Mouse (Mus musculus) heart, postnatal 0 days (tissue): Measurements from ENCODE around the gene Gpd2. TPM values are rescaled to one million over a fixed set of nuclear protein-coding genes. Genes with fewer than 3 reads are reported as not detected.

Experiments
- ATAC-seq: fragments of 200-750 bp; cut with Nextera tagmentation; 2 replicates; pipeline ENCODE4 v1.8.0; 2017; ENCODE audit warnings: low read depth, moderate number of reproducible peaks, moderate library complexity; ENCODE audit not compliant: insufficient read depth
- DNase-seq: peaks from one replicate; pipeline ENCODE4 v3.0.0-alpha.2; 2016; ENCODE audit warnings: low spot score
- H3K27ac ChIP-seq: fragments of 300-500 bp; sonication (generic); 2 replicates; pipeline ENCODE4 v1.5.1; 2014; ENCODE audit warnings: low read depth, mild to moderate bottlenecking
- H3K27me3 ChIP-seq: fragments of 300-500 bp; sonication (generic); 2 replicates; pipeline ENCODE4 v1.6.1; 2014; ENCODE audit warnings: low read length, mixed read lengths; ENCODE audit not compliant: control insufficient read depth, insufficient read depth
- H3K36me3 ChIP-seq: fragments of 300-500 bp; sonication (generic); replicated peaks from 2 replicates; pipeline ENCODE4 v1.6.1; 2014; ENCODE audit warnings: low read length, mixed read lengths; ENCODE audit not compliant: control insufficient read depth, insufficient read depth
- H3K4me1 ChIP-seq: fragments of 300-500 bp; sonication (generic); 2 replicates; pipeline ENCODE4 v1.6.1; 2014; ENCODE audit warnings: antibody characterized with exemption; ENCODE audit not compliant: control insufficient read depth, insufficient read depth
- H3K4me2 ChIP-seq: fragments of 300-500 bp; sonication (generic); 2 replicates; pipeline ENCODE4 v1.6.1; 2014; ENCODE audit warnings: low read depth, mild to moderate bottlenecking, low read length, moderate library complexity
- H3K4me3 ChIP-seq: fragments of 300-500 bp; sonication (generic); 2 replicates; pipeline ENCODE4 v1.5.1; 2014; ENCODE audit warnings: low read depth, low read length
- H3K9ac ChIP-seq: fragments of 300-500 bp; sonication (generic); replicated peaks from 2 replicates; pipeline ENCODE4 v1.6.1; 2014; ENCODE audit warnings: low read depth, low read length, mixed read lengths
- H3K9me3 ChIP-seq: fragments of 300-500 bp; sonication (generic); replicated peaks from 2 replicates; pipeline ENCODE4 v1.6.1; 2016; ENCODE audit warnings: low read length; ENCODE audit not compliant: control insufficient read depth
- CTCF ChIP-seq: IDR thresholded peaks from 2 replicates; pipeline ENCODE4 v1.5.1; 2016; ENCODE audit warnings: antibody characterized with exemption, control low read depth, low read depth
- EP300 ChIP-seq: IDR thresholded peaks from 2 replicates; pipeline ENCODE4 v1.6.1; 2016; ENCODE audit warnings: antibody characterized with exemption, low read depth
- WGBS: fragments of 180-500 bp; shearing (Covaris S2); extraction: QIAGEN DNeasy Blood & Tissue Kit; methylation state at CpG from one replicate; pipeline ENCODE4 v1.1.7; 2014; 5-methylcytosine and 5-hydroxymethylcytosine counted together
- polyA plus RNA-seq: library from polyadenylated mRNA; unstranded; fragments of >200 nt; fragmentation: Nextera tagmentation; extraction: Ambion mirVana; gene quantifications from 2 replicates; pipeline ENCODE4 v1.2.1, GENCODE M21; 2015
- total RNA-seq: library from RNA; depleted of rRNA; stranded (reverse); fragments of >200 nt; gene quantifications from 2 replicates; pipeline ENCODE4 v1.2.3, GENCODE M21; 2014; ENCODE audit warnings: low replicate concordance

The Gpd2 gene
- total and polyA plus RNA-seq, 2 experiments from 2014 or later, result 9.0 to 10.6 TPM

DNA sequence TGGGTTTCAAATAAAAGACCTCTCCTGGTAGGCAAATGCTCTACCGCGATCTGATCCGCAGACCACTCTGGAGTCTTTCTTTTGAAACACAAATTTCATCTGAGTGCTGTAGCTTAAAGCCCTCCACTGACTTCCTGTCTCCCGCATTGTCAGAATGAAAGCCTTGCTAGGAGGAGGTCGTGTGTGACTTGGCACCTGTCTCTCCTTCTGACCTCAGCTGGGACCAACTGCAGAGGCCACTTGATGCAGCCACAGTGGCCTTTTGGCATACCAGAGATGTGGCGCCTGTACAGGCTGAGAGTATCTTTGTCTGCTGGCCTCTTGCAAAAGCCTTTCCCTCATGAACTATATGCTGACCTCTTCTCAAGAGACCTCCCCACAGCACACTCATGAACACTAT lies 19.0 kb downstream of the Gpd2 start:
- TF ChIP-seq EP300 (no peak), CTCF (no peak)
- peak; percentile 6 for DNase-seq
- Histone ChIP-seq H3K27ac (no peak overlapping the region), H3K4me3 (no peak overlapping the region), H3K4me1 (peaks cover 5% of the 10 kb centered on the region; the same call in 1 of the 2 replicates), H3K36me3 (no peaks in the 10 kb centered on the region), H3K27me3 (no peaks in the 10 kb centered on the region), H3K4me2 (no peak overlapping the region), H3K9ac (no peak overlapping the region), H3K9me3 (no peaks in the 10 kb centered on the region)
- 35% methylated on average over 6 of the region's 6 CpGs for WGBS
- ATAC-seq, result no peak

DNA sequence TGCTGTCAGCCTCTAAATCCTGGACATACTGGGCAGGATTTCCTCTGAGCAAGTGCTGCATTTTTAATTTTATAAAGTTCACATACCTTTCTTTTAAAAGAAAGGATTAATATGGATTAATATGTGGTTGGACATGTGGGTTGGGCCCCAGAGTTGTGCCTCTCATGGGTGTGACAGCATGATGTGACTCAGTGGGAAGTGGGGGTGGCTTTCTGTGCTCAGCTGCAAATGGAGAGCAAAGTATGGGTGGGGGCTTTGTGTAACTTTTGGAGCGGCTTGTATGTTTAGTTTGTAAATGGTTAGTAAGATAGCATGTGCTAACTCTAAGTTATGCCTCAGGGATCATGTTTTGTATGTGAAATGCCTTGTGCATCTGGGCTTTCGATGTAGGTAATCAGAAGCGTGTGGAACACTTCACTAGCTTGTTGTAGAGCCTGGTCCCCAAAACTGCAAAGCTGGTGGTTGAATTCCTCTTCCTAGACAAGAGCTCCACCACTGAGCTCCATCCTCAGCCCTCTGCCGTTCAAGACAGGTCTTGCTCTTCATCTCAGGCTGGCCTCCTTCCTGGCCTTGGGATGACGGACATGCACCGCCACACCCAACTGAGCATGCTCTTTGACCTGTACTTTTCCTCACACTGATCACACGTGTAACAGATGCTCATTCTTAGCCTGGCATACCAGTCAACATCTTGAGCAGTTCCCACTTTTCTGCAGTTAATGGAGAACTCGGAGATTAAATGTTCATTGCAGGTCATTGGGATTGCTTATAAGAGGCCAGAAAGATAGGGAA lies 24.0 kb downstream of the Gpd2 start:
- H3K4me2 ChIP-seq, result no peak overlapping the region
- no peaks in the 10 kb centered on the region for H3K9me3 ChIP-seq
- ATAC-seq (no peak), DNase-seq (no peak)
- peaks cover 2% of the 10 kb centered on the region; the same call in 1 of the 2 replicates for H3K4me1 ChIP-seq
- no peak overlapping the region for H3K27ac ChIP-seq
- 83% methylated on average over 8 of the region's 8 CpGs for WGBS
- H3K27me3 ChIP-seq, result no peaks in the 10 kb centered on the region
- no peak for TF ChIP-seq CTCF
- TF ChIP-seq EP300, result no peak
- no peaks in the 10 kb centered on the region for H3K36me3 ChIP-seq
- H3K4me3 ChIP-seq, result no peak overlapping the region
- no peak overlapping the region for H3K9ac ChIP-seq

DNA sequence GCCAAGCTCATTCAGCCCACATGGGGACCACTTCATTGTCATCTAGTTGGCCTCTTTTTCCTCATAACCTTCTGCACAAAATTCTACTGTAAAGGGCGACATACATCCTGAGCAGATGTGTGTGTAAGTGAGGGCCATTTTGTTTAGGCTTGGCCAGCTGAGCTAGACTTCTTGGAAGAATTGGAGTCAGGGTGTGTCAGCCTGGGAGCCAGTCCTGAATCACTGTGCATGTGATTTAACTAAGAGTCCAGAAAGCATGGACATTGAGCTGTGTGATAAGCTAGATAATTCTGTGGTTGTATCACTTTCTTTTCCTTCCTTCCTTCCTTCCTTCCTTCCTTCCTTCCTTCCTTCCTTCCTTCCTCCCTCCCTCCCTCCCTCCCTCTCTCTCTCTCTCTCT lies 26.0 kb downstream of the Gpd2 start:
- DNase-seq (no peak), ATAC-seq (no peak)
- Histone ChIP-seq H3K9me3 (no peaks in the 10 kb centered on the region), H3K27me3 (no peaks in the 10 kb centered on the region), H3K9ac (no peak overlapping the region), H3K36me3 (no peaks in the 10 kb centered on the region), H3K27ac (no peak overlapping the region), H3K4me1 (no peaks in the 10 kb centered on the region), H3K4me3 (no peak overlapping the region), H3K4me2 (no peak overlapping the region)
- TF ChIP-seq EP300, result no peak
- TF ChIP-seq CTCF, result no peak
- 83% methylated on average over 1 of the region's 1 CpGs for WGBS

DNA sequence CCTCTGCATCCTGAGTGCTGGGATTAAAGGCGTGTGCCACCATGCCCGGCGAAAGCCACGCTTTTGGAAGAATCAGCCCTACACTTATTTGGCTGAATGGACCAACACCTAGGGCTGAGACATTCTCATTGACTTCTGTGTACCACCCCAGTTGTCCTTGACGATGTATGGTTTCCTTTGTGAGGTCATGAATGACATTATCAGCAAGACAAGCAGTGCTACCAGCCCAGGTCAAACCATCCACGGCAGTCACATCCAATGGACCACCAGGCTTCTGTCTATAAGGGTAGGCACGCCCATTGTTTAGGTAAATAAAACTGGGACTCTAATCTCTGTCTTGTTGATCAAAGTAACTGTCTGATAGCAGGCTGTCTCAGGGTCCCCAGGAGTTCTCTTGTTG lies 27.5 kb downstream of the Gpd2 start:
- 0 out of 2 replicates have a peak, but pooled peaks cover under 1% of the 10 kb centered on the region for H3K4me1 ChIP-seq
- DNase-seq (no peak), ATAC-seq (no peak)
- TF ChIP-seq EP300 (no peak), CTCF (no peak)
- no peaks in the 10 kb centered on the region for H3K36me3 ChIP-seq
- H3K4me2 ChIP-seq, result no peak overlapping the region
- no peak overlapping the region for H3K27ac ChIP-seq
- H3K9me3 ChIP-seq, result no peaks in the 10 kb centered on the region
- H3K4me3 ChIP-seq, result no peak overlapping the region
- no peak overlapping the region for H3K9ac ChIP-seq
- WGBS, result 81% methylated on average over 7 of the region's 7 CpGs
- no peaks in the 10 kb centered on the region for H3K27me3 ChIP-seq

DNA sequence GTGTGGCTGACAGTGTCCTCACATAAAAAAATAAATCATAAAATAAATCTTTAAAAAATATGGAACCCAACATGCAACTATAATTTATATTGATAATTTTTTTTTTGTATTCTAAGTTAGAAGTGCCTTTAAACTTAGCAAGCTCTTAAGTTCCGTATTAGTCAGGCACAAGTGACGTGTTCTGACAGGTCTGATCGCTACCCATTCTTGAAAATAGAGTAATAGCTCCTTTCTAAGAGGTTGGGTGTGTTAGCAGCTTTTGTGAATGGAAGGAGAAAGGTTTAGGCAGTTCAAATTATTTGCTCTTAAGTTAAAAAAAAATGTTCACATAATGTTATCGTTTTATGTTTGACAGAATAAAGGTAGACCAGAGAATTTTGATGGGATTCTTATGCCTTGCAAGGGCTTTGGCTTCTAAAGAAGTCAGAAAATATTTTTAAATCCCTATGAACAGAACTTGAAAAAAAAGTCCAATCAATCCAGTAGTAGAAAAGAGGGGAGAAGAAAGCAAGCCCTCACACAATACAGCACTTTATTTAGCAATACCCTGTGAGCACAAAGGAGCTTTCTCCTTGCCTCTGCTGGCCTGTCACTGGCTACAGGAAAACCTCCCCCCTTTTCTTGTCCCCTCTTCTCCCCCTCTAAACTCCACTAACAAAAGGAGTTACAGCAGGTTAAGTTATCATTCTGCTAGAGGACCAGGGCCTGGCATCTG lies 29.4 kb downstream of the Gpd2 start:
- TF ChIP-seq CTCF (no peak), EP300 (no peak)
- WGBS, result 86% methylated on average over 4 of the region's 4 CpGs
- Histone ChIP-seq H3K27me3 (no peaks in the 10 kb centered on the region), H3K4me1 (peaks cover 3% of the 10 kb centered on the region; the same call in 1 of the 2 replicates), H3K4me2 (no peak overlapping the region), H3K9me3 (no peaks in the 10 kb centered on the region), H3K36me3 (no peaks in the 10 kb centered on the region), H3K4me3 (no peak overlapping the region), H3K27ac (no peak overlapping the region), H3K9ac (no peak overlapping the region)
- no peak for DNase-seq
- ATAC-seq, result no peak
